8 mouse cellular contexts compared by ENCODE assay signal in genomic region chr19:6286434-6287401, GRCm38 (mm10). TPM values are rescaled to one million over a fixed set of nuclear protein-coding genes. Genes with fewer than 3 reads are reported as not detected.
DNase-seq lines count a peak whose midpoint lies in the region; ATAC-seq and TF ChIP-seq lines count a peak whose summit lies in the region.

No protein-coding gene starts in this region.

- TF ChIP-seq CTCF in liver, postnatal 0 days (IDR thresholded peaks at IDR 0.05; ENCODE audit: low read depth), result no peak

- peak; percentile 31; the same call in 1 of the 2 replicates for ATAC-seq in cerebellum, adult (ENCODE audit: insufficient number of reproducible peaks, low FRiP score, low TSS enrichment)
- ATAC-seq in megakaryocyte, adult 5-6 weeks (ENCODE audit: poor library complexity, severe bottlenecking), result no peak
- ATAC-seq in heart, embryonic 16.5 days (replicated peaks; ENCODE audit: extremely low read depth, insufficient read depth, low FRiP score), result no peak
- ATAC-seq in liver, postnatal 0 days, result no peak
- ATAC-seq in neural tube, embryonic 15.5 days (ENCODE audit: low FRiP score), result no peak

- 0 out of 2 replicates have a peak overlapping the region, but pooled peaks have one; percentile 11 for H3K4me2 ChIP-seq in heart, embryonic 16.5 days (ENCODE audit: low read depth, low read length)
- peak overlapping the region; percentile 61 for H3K4me2 ChIP-seq in liver, postnatal 0 days (ENCODE audit: low read depth, low read length)
- no peak overlapping the region for H3K4me2 ChIP-seq in neural tube, embryonic 15.5 days

- H3K27ac ChIP-seq in heart, embryonic 16.5 days (ENCODE audit: low read length), result peak overlapping the region; percentile 68
- H3K27ac ChIP-seq in liver, postnatal 0 days (ENCODE audit: low read depth), result peak overlapping the region; percentile 87
- H3K27ac ChIP-seq in neural tube, embryonic 15.5 days (replicated peaks), result no peak overlapping the region

- 69% methylated on average over 19 of the region's 19 CpGs for WGBS in heart, embryonic 16.5 days
- WGBS in liver, postnatal 0 days (ENCODE audit: insufficient replicate concordance), result 75% methylated on average over 19 of the region's 19 CpGs
- WGBS in neural tube, embryonic 15.5 days, result 86% methylated on average over 19 of the region's 19 CpGs

- DNase-seq in cerebellum, adult 11 months, result no peak
- DNase-seq in liver, postnatal 0 days, result no peak
- DNase-seq in urinary bladder, postnatal 36 days (ENCODE audit: low spot score in 2 of 2), result no peak

- TF ChIP-seq EP300 in liver, postnatal 0 days (IDR thresholded peaks at IDR 0.05; ENCODE audit: low read depth), result no peak

- peak overlapping the region; percentile 89 for H3K4me3 ChIP-seq in megakaryocyte, embryonic 14.5 days (replicated peaks)
- H3K4me3 ChIP-seq in heart, embryonic 16.5 days (ENCODE audit: low read length), result no peak overlapping the region
- no peak overlapping the region for H3K4me3 ChIP-seq in liver, postnatal 0 days (ENCODE audit: low read depth, low read length)
- H3K4me3 ChIP-seq in neural tube, embryonic 15.5 days (replicated peaks), result no peak overlapping the region

- H3K9ac ChIP-seq in heart, embryonic 16.5 days (ENCODE audit: low read length), result peak overlapping the region; percentile 38
- H3K9ac ChIP-seq in liver, postnatal 0 days (replicated peaks), result peak overlapping the region; percentile 57; the same call in 1 of the 2 replicates
- H3K9ac ChIP-seq in neural tube, embryonic 15.5 days (replicated peaks), result no peak overlapping the region

- peaks cover 100% of the 10 kb centered on the region for H3K4me1 ChIP-seq in megakaryocyte, embryonic 14.5 days
- peaks cover 45% of the 10 kb centered on the region for H3K4me1 ChIP-seq in heart, embryonic 16.5 days (ENCODE audit: control insufficient read depth, insufficient read depth, low read length)
- peaks cover 73% of the 10 kb centered on the region for H3K4me1 ChIP-seq in liver, postnatal 0 days (ENCODE audit: insufficient read depth)
- peaks cover 14% of the 10 kb centered on the region; the same call in 1 of the 2 replicates for H3K4me1 ChIP-seq in neural tube, embryonic 15.5 days

- H3K9me3 ChIP-seq in megakaryocyte, embryonic 14.5 days, result no peaks in the 10 kb centered on the region
- H3K9me3 ChIP-seq in heart, embryonic 16.5 days (replicated peaks; ENCODE audit: control insufficient read depth, low read length), result no peaks in the 10 kb centered on the region
- H3K9me3 ChIP-seq in liver, postnatal 0 days (ENCODE audit: low read length), result no peaks in the 10 kb centered on the region
- H3K9me3 ChIP-seq in neural tube, embryonic 15.5 days (replicated peaks), result no peaks in the 10 kb centered on the region

- H3K36me3 ChIP-seq in megakaryocyte, embryonic 14.5 days (replicated peaks; ENCODE audit: low read length), result peaks cover 96% of the 10 kb centered on the region
- H3K36me3 ChIP-seq in heart, embryonic 16.5 days (ENCODE audit: control insufficient read depth, insufficient read depth), result peaks cover 15% of the 10 kb centered on the region
- H3K36me3 ChIP-seq in liver, postnatal 0 days (replicated peaks; ENCODE audit: insufficient read depth, low read length), result peaks cover 28% of the 10 kb centered on the region
- H3K36me3 ChIP-seq in neural tube, embryonic 15.5 days, result peaks cover 45% of the 10 kb centered on the region

- no peaks in the 10 kb centered on the region for H3K27me3 ChIP-seq in megakaryocyte, embryonic 14.5 days (replicated peaks)
- no peaks in the 10 kb centered on the region for H3K27me3 ChIP-seq in heart, embryonic 16.5 days (ENCODE audit: control insufficient read depth, insufficient read depth, low read length)
- no peaks in the 10 kb centered on the region for H3K27me3 ChIP-seq in liver, postnatal 0 days (ENCODE audit: insufficient read depth, low read length)
- H3K27me3 ChIP-seq in neural tube, embryonic 15.5 days (replicated peaks), result no peaks in the 10 kb centered on the region

RNA-seq across cellular contexts. Expression of gene Ehd1, which starts 10.2 kb away (rescaled TPM):
- 474 and 728 TPM in 2 replicates for polyA plus RNA-seq in megakaryocyte, embryonic 14.5 days (2012; ENCODE audit: insufficient read depth, low replicate concordance)
- 19.3 and 27.1 TPM in 2 replicates for total RNA-seq in megakaryocyte, adult 5-6 weeks (2015)
- 24.0 and 34.8 TPM in 2 replicates for total RNA-seq in megakaryocyte, adult 5-6 weeks (2017)
- 63.7 and 73.2 TPM in 2 replicates for polyA plus RNA-seq in heart, embryonic 16.5 days (2015; fragmentation: Nextera tagmentation; extraction: Ambion mirVana)
- 36.4 and 36.9 TPM in 2 replicates for polyA plus RNA-seq in liver, postnatal 0 days (2015; fragmentation: Nextera tagmentation; extraction: Ambion mirVana)
- 80.6 and 87.7 TPM in 2 replicates for polyA plus RNA-seq in neural tube, embryonic 15.5 days (2015; fragmentation: Nextera tagmentation; extraction: Ambion mirVana)

RNA-seq across cellular contexts. Expression of gene Cdc42bpg, which starts 19.5 kb away (rescaled TPM):
- polyA plus RNA-seq in megakaryocyte, embryonic 14.5 days (2012; ENCODE audit: insufficient read depth, low replicate concordance), result 4.8 and 6.6 TPM in 2 replicates
- total RNA-seq in megakaryocyte, adult 5-6 weeks (2015), result 0.56 and 0.68 TPM in 2 replicates
- total RNA-seq in megakaryocyte, adult 5-6 weeks (2017), result 0.88 and 1.3 TPM in 2 replicates
- polyA plus RNA-seq in heart, embryonic 16.5 days (2015; fragmentation: Nextera tagmentation; extraction: Ambion mirVana), result 0.64 and 0.67 TPM in 2 replicates
- 0.27 and 0.35 TPM in 2 replicates for polyA plus RNA-seq in liver, postnatal 0 days (2015; fragmentation: Nextera tagmentation; extraction: Ambion mirVana)
- 0.33 and 0.36 TPM in 2 replicates for polyA plus RNA-seq in neural tube, embryonic 15.5 days (2015; fragmentation: Nextera tagmentation; extraction: Ambion mirVana)

RNA-seq across cellular contexts. Expression of gene Atg2a, which starts 45.2 kb away (rescaled TPM):
- polyA plus RNA-seq in megakaryocyte, embryonic 14.5 days (2012; ENCODE audit: insufficient read depth, low replicate concordance), result 34.7 and 62.6 TPM in 2 replicates
- total RNA-seq in megakaryocyte, adult 5-6 weeks (2015), result 9.8 and 10.1 TPM in 2 replicates
- 8.5 and 10.3 TPM in 2 replicates for total RNA-seq in megakaryocyte, adult 5-6 weeks (2017)
- 8.0 and 8.9 TPM in 2 replicates for polyA plus RNA-seq in heart, embryonic 16.5 days (2015; fragmentation: Nextera tagmentation; extraction: Ambion mirVana)
- polyA plus RNA-seq in liver, postnatal 0 days (2015; fragmentation: Nextera tagmentation; extraction: Ambion mirVana), result 3.4 and 3.8 TPM in 2 replicates
- 12.5 and 12.9 TPM in 2 replicates for polyA plus RNA-seq in neural tube, embryonic 15.5 days (2015; fragmentation: Nextera tagmentation; extraction: Ambion mirVana)

RNA-seq across cellular contexts. Expression of gene Men1, which starts 48.1 kb away (rescaled TPM):
- polyA plus RNA-seq in megakaryocyte, embryonic 14.5 days (2012; ENCODE audit: insufficient read depth, low replicate concordance), result 70.2 and 174 TPM in 2 replicates
- 15.1 and 16.6 TPM in 2 replicates for total RNA-seq in megakaryocyte, adult 5-6 weeks (2015)
- 19.2 and 20.7 TPM in 2 replicates for total RNA-seq in megakaryocyte, adult 5-6 weeks (2017)
- 45.8 and 47.8 TPM in 2 replicates for polyA plus RNA-seq in heart, embryonic 16.5 days (2015; fragmentation: Nextera tagmentation; extraction: Ambion mirVana)
- 10.0 and 11.1 TPM in 2 replicates for polyA plus RNA-seq in liver, postnatal 0 days (2015; fragmentation: Nextera tagmentation; extraction: Ambion mirVana)
- polyA plus RNA-seq in neural tube, embryonic 15.5 days (2015; fragmentation: Nextera tagmentation; extraction: Ambion mirVana), result 71.4 and 71.6 TPM in 2 replicates

RNA-seq across cellular contexts. Expression of gene Ppp2r5b, which starts 51.0 kb away (rescaled TPM):
- 26.0 and 29.6 TPM in 2 replicates for polyA plus RNA-seq in megakaryocyte, embryonic 14.5 days (2012; ENCODE audit: insufficient read depth, low replicate concordance)
- 5.1 and 5.7 TPM in 2 replicates for total RNA-seq in megakaryocyte, adult 5-6 weeks (2015)
- 3.5 and 6.7 TPM in 2 replicates for total RNA-seq in megakaryocyte, adult 5-6 weeks (2017)
- 22.6 and 23.4 TPM in 2 replicates for polyA plus RNA-seq in heart, embryonic 16.5 days (2015; fragmentation: Nextera tagmentation; extraction: Ambion mirVana)
- polyA plus RNA-seq in liver, postnatal 0 days (2015; fragmentation: Nextera tagmentation; extraction: Ambion mirVana), result 3.2 and 3.8 TPM in 2 replicates
- 127 and 156 TPM in 2 replicates for polyA plus RNA-seq in neural tube, embryonic 15.5 days (2015; fragmentation: Nextera tagmentation; extraction: Ambion mirVana)
